Mouse (Mus musculus): ENCODE measurements around the gene Iqcf1. TPM values are rescaled to one million over a fixed set of nuclear protein-coding genes. Genes with fewer than 3 reads are reported as not detected.

Iqcf1 gene
- polyA plus RNA-seq (2012; rRNA removed): not detected in 2 replicates

- H3K4me3 ChIP-seq (ENCODE audit: extremely low read depth, insufficient read depth, insufficient read length): no peak within 1 kb of the TSS
- WGBS: 86% methylated on average over 6 of the region's 6 CpGs
- no peak for TF ChIP-seq POLR2A (IDR thresholded peaks at IDR 0.05; ENCODE audit: low read depth, low read length)
- no peak within 1 kb of the TSS for H3K27ac ChIP-seq (ENCODE audit: insufficient read depth, low read length)
- no peaks in the 10 kb centered on the region for H3K27me3 ChIP-seq (ENCODE audit: control insufficient read depth, insufficient read depth, low read length)
- DNase-seq (ENCODE audit: low read depth in 1 of 2, low spot score in 2 of 2): no peak
- H3K36me3 ChIP-seq (ENCODE audit: control insufficient read depth, insufficient read depth, low read length): no peaks in the 10 kb centered on the region
- no peaks in the 10 kb centered on the region for H3K4me1 ChIP-seq (ENCODE audit: control insufficient read depth, insufficient read depth, insufficient read length)
Measured at GRCm38 (mm10) chr9:106499667-106500066, at the start of gene Iqcf1. Gene Iqcf1, plus strand, starts transcription at chr9:106499967.

- no peak for DNase-seq (ENCODE audit: low read depth in 1 of 2, low spot score in 2 of 2)
- TF ChIP-seq POLR2A (IDR thresholded peaks at IDR 0.05; ENCODE audit: low read depth, low read length): no peak
- TF ChIP-seq CTCF (IDR thresholded peaks at IDR 0.05; ENCODE audit: extremely low read depth, insufficient read depth, insufficient read length, insufficient replicate concordance): no peak
- Histone ChIP-seq H3K4me1 (ENCODE audit: control insufficient read depth, insufficient read depth, insufficient read length) (peaks cover 12% of the 10 kb centered on the region), H3K4me3 (ENCODE audit: extremely low read depth, insufficient read depth, insufficient read length) (no peak overlapping the region), H3K27me3 (ENCODE audit: control insufficient read depth, insufficient read depth, low read length) (no peaks in the 10 kb centered on the region), H3K36me3 (ENCODE audit: control insufficient read depth, insufficient read depth, low read length) (no peaks in the 10 kb centered on the region), H3K27ac (ENCODE audit: insufficient read depth, low read length) (no peak overlapping the region)
- 85% methylated on average over 9 of the region's 9 CpGs for WGBS
Measured at GRCm38 (mm10) chr9:106450661-106451060, 49.1 kb upstream of the Iqcf1 start.

GRCm38 (mm10) chr9:106451298-106451697, 48.5 kb upstream of the Iqcf1 start:
- Histone ChIP-seq H3K4me1 (ENCODE audit: control insufficient read depth, insufficient read depth, insufficient read length) (peaks cover 12% of the 10 kb centered on the region), H3K27me3 (ENCODE audit: control insufficient read depth, insufficient read depth, low read length) (no peaks in the 10 kb centered on the region)

GRCm38 (mm10) chr9:106451899-106452298, 47.9 kb upstream of the Iqcf1 start:
- no peak for TF ChIP-seq POLR2A (IDR thresholded peaks at IDR 0.05; ENCODE audit: low read depth, low read length)
- TF ChIP-seq CTCF (IDR thresholded peaks at IDR 0.05; ENCODE audit: extremely low read depth, insufficient read depth, insufficient read length, insufficient replicate concordance): no peak
- Histone ChIP-seq H3K36me3 (ENCODE audit: control insufficient read depth, insufficient read depth, low read length) (no peaks in the 10 kb centered on the region), H3K4me1 (ENCODE audit: control insufficient read depth, insufficient read depth, insufficient read length) (peaks cover 12% of the 10 kb centered on the region), H3K4me3 (ENCODE audit: extremely low read depth, insufficient read depth, insufficient read length) (no peak overlapping the region), H3K27me3 (ENCODE audit: control insufficient read depth, insufficient read depth, low read length) (no peaks in the 10 kb centered on the region), H3K27ac (ENCODE audit: insufficient read depth, low read length) (no peak overlapping the region)
- no peak for DNase-seq (ENCODE audit: low read depth in 1 of 2, low spot score in 2 of 2)
- 39% methylated on average over 2 of the region's 2 CpGs for whole genome bisulfite sequencing

More at GRCm38 (mm10) chr9:106451298-106451697, 48.5 kb upstream of the Iqcf1 start:
- 93% methylated on average over 11 of the region's 11 CpGs for WGBS
- H3K4me3 ChIP-seq (ENCODE audit: extremely low read depth, insufficient read depth, insufficient read length): no peak overlapping the region
- no peak for TF ChIP-seq POLR2A (IDR thresholded peaks at IDR 0.05; ENCODE audit: low read depth, low read length)
- no peak for TF ChIP-seq CTCF (IDR thresholded peaks at IDR 0.05; ENCODE audit: extremely low read depth, insufficient read depth, insufficient read length, insufficient replicate concordance)
- no peaks in the 10 kb centered on the region for H3K36me3 ChIP-seq (ENCODE audit: control insufficient read depth, insufficient read depth, low read length)
- DNase-seq (ENCODE audit: low read depth in 1 of 2, low spot score in 2 of 2): no peak
- H3K27ac ChIP-seq (ENCODE audit: insufficient read depth, low read length): no peak overlapping the region

- no peak for DNase-seq (ENCODE audit: low read depth in 1 of 2, low spot score in 2 of 2)
- Histone ChIP-seq H3K4me3 (ENCODE audit: extremely low read depth, insufficient read depth, insufficient read length) (no peak overlapping the region), H3K36me3 (ENCODE audit: control insufficient read depth, insufficient read depth, low read length) (no peaks in the 10 kb centered on the region), H3K27me3 (ENCODE audit: control insufficient read depth, insufficient read depth, low read length) (no peaks in the 10 kb centered on the region), H3K27ac (ENCODE audit: insufficient read depth, low read length) (no peak overlapping the region), H3K4me1 (ENCODE audit: control insufficient read depth, insufficient read depth, insufficient read length) (peaks cover 12% of the 10 kb centered on the region)
- 70% methylated on average over 6 of the region's 6 CpGs for WGBS
- TF ChIP-seq CTCF (IDR thresholded peaks at IDR 0.05; ENCODE audit: extremely low read depth, insufficient read depth, insufficient read length, insufficient replicate concordance) (no peak), POLR2A (IDR thresholded peaks at IDR 0.05; ENCODE audit: low read depth, low read length) (no peak)
Measured at GRCm38 (mm10) chr9:106452351-106452750, 47.4 kb upstream of the Iqcf1 start.

GRCm38 (mm10) chr9:106452821-106453220, 46.9 kb upstream of the Iqcf1 start:
- no peak for TF ChIP-seq CTCF (IDR thresholded peaks at IDR 0.05; ENCODE audit: extremely low read depth, insufficient read depth, insufficient read length, insufficient replicate concordance)
- TF ChIP-seq POLR2A (IDR thresholded peaks at IDR 0.05; ENCODE audit: low read depth, low read length): no peak
- H3K27ac ChIP-seq (ENCODE audit: insufficient read depth, low read length): no peak overlapping the region
- no peak overlapping the region for H3K4me3 ChIP-seq (ENCODE audit: extremely low read depth, insufficient read depth, insufficient read length)
- H3K4me1 ChIP-seq (ENCODE audit: control insufficient read depth, insufficient read depth, insufficient read length): peaks cover 9% of the 10 kb centered on the region
- DNase-seq (ENCODE audit: low read depth in 1 of 2, low spot score in 2 of 2): no peak
- no peaks in the 10 kb centered on the region for H3K36me3 ChIP-seq (ENCODE audit: control insufficient read depth, insufficient read depth, low read length)
- 68% methylated on average over 7 of the region's 7 CpGs for WGBS
- H3K27me3 ChIP-seq (ENCODE audit: control insufficient read depth, insufficient read depth, low read length): no peaks in the 10 kb centered on the region

GRCm38 (mm10) chr9:106453271-106454070, 46.3 kb upstream of the Iqcf1 start, which contains the start of gene Pcbp4:
Gene Pcbp4, plus strand, starts transcription at chr9:106453291.
- Histone ChIP-seq H3K4me3 (ENCODE audit: extremely low read depth, insufficient read depth, insufficient read length) (peak within 1 kb of the TSS; percentile 60), H3K27ac (ENCODE audit: insufficient read depth, low read length) (no peak within 1 kb of the TSS; the same call in 1 of the 2 replicates), H3K27me3 (ENCODE audit: control insufficient read depth, insufficient read depth, low read length) (no peaks in the 10 kb centered on the region), H3K36me3 (ENCODE audit: control insufficient read depth, insufficient read depth, low read length) (no peaks in the 10 kb centered on the region), H3K4me1 (ENCODE audit: control insufficient read depth, insufficient read depth, insufficient read length) (peaks cover 4% of the 10 kb centered on the region)
- DNase-seq (ENCODE audit: low read depth in 1 of 2, low spot score in 2 of 2): no peak
- no peak for TF ChIP-seq POLR2A (IDR thresholded peaks at IDR 0.05; ENCODE audit: low read depth, low read length)
- TF ChIP-seq CTCF (IDR thresholded peaks at IDR 0.05; ENCODE audit: extremely low read depth, insufficient read depth, insufficient read length, insufficient replicate concordance): no peak
- WGBS: 3% methylated on average over 48 of the region's 74 CpGs
